Mouse (Mus musculus) liver, embryonic 14.5 days (tissue): Measurements from ENCODE around the gene Lrmda.

Experiments
- CTCF ChIP-seq: IDR thresholded peaks from 2 replicates; pipeline ENCODE4 v1.5.1; 2016; ENCODE audit warnings: antibody characterized with exemption, low read depth, control low read depth
- EP300 ChIP-seq: IDR thresholded peaks from 2 replicates; pipeline ENCODE4 v1.6.1; 2016; ENCODE audit warnings: antibody characterized with exemption, low read depth

DNA sequence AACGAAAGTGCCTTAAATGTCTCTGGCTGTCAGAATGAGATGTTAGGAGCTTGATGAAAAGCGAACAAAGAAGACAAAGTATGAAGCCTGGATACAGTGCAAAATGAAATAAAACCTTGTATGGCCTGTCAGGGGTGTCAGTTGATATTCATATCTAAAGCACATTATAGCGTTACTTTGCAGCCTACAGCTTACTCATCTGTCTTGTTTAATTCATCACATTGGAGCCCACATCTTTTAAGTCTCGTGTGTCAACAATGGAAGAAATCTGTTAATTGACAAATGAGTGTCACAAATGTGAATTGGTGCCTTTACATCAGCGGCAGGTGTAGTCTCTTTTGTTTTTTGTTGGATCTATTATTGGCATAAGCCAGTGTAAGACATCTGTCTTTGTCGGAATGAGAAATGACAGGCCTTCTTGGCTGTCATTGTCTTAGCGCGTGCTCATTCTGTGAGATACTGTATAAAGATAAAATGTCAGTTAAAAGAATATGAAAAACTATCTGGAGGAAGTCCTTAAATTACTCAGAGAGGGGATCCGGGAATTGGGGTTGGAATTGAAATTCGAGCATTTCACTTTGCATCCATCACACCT is 26.8 kb downstream of the Lrmda start:
- no peak for TF ChIP-seq EP300
- no peak for TF ChIP-seq CTCF
